Mouse (Mus musculus) adrenal gland, adult (tissue): ENCODE measurements around the gene Cntnap1.

ENCODE experiments used
- DNase-seq, 2 experiments: peaks; one replicate each; pipeline ENCODE4 v3.0.0; 2022 to 2023; ENCODE audit warnings: low spot score in 1 of 2; ENCODE audit not compliant: inconsistent age in 2 of 2

The Cntnap1 gene

DNA sequence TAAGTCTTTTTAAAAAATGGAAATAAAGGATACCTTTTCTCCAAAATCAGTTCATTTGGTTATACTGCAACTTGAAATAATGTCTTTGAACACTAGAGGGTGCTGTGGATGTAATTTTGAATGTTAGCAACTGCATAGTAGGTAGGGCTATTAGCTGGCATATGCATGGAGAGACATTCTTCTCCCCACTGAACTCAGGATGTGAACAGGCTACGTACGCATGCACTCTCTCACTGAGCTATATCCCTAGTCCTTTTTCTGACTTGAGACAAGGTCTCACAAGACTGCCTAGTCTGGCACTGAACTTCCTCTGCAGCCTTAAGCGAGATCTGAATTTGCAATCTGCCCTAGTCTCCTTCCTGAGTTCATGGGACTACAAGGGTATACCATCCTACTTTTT lies 41.6 kb downstream of the Cntnap1 start:
- peak in 1 of 2 experiments; percentile 88 for DNase-seq

- no peak for DNase-seq
Observed at GRCm38 (mm10) chr11:101216936-101217335, 46.6 kb downstream of the Cntnap1 start.

DNA sequence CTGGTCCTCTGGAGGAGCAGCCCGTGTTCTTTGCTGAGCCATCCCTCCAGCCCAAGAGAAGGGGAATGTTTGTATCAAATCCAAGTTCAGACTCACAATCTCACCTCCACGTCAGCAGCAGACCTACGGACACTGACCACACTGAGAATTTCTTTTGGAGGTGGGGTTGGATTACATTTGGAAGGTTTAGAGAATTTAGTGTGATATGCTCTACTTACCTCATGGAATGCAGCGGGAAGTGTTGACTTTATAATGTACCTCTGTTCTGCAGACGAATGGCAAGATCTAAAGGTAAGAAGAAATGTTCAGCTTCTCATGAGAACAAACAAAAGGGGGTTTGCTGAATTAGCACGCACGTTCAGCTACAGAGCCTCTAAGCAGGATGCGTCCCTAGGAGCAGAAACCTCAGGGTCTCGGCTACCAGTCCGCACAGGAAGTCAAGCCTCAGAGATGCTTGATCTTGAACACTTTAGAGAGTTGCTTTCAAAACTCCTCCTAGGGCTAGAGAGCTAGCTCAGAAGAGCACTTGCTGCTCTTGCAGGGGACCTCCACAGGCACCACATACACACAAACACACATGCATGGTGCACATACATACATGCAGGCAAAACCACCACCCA lies 48.2 kb downstream of the Cntnap1 start:
- DNase-seq = no peak

GRCm38 (mm10) chr11:101220853-101221252 lies 50.5 kb downstream of the Cntnap1 start:
- no peak for DNase-seq

- peak in 1 of 2 experiments; percentile 37 for DNase-seq
Observed at GRCm38 (mm10) chr11:101221306-101221986, 51.1 kb downstream of the Cntnap1 start.

DNA sequence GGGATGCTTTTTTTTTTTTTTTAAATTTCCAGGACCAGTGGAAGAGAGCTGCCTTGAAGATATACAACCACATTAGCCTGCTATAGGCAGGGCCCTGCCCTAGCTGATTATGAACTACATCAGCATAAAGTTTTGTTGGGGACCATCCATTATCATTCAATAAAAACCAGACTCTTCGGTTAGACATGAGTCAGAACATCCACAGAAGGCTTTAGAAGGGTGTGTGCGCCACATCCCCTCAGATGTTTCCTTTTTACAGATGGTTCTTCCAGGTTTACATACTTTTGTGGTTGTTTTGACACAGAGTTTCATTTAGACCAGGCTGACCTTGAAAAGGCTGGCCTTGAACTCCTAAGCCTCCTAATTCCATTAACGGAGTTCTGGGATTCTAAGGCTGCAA lies 54.0 kb downstream of the Cntnap1 start:
- DNase-seq = no peak

DNA sequence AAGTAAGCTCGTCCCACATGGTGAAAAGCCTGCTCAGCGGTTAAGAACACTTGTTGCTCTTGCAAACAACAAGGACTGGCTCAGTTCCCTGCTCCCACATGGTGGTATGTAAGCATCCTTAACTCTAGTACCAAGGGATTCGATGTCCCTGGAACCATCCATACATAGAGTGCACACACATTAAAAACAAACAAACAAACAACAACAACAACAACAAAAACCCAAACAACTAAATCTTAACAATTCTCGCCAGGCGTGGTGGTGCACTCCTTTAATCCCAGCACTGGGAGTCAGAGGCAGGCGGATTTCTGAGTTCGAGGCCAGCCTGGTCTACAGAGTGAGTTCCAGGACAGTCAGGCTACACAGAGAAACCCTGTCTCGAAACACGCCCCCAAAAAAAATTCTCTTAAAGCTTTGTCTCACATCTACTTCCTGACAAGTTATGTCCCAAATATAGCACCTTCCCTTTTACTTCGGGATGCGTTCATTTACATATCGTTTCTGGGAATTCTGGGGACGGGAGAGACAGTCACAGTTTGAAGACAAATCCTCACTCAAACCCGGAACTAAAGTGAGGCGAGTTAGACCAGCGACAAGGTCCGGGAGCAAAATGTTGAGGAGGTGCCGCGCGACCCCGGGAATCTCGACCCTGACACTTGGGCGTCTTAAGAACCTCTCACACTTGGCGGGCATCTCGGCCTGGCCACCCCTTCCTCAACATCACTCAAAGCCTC lies 55.2 kb downstream of the Cntnap1 start:
- peak in 1 of 2 experiments; percentile 31 for DNase-seq

DNA sequence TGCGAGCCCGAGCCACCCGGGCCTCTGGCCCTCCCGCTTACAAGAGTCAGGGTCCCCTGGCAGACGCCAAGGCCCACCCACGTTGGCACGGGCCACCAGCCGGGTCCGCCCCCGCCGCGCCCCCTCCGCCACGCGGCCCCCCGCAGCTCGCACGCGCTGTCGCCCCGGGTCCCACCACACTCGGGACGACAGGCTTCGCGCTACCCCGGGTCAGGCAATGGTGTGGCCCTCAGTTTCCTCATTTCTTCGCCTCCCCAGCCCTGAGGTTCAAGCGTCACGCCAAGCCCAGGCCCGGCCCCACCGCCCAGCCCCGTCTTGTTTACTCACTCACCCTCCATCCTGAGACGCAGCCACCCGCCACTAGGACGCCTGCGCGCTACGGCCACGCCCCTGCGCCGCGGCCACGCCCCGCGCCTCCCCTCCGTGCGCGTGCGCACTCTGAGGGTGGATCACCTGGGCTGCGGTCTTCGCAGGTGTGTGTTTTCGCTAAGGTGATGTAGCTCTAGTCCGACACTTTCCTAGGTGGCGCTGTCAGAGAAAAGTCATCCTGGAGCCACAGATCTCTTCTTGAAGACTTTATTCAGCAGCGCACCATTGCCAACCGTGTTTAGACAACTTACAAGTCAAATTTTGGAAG lies 55.9 kb downstream of the Cntnap1 start, which contains the start of gene Ezh1:
Gene Ezh1 (minus strand): TSS at position 399 of the 637 bp plus-strand sequence.
- peak; percentile 91 to 97 for DNase-seq

DNA sequence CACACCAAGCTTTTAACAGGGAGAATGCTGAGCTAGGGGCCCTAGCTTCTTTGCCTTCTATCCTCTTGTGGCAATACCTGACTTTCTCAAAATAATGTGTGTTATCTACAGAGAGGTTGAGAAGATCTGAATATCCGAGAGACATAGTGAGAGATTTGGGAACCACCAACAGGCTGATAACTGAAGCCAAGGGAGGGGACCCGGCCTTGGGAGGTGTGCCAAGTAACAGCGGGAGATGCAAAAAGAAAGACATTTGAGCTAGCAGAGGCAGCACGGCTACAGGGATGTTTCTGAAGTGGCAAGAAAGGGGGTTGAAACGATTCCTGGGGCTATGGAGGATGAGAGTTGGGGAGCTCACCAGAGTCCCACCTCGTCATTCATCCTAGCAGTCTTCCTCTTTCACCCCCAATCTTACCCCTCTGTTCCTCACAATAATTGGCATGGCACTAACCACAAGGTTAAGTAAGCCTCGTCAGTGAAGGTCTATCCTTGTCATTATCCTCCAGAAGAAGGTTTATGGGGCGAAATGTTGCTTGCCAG lies 59.1 kb downstream of the Cntnap1 start:
- DNase-seq = peak; percentile 62 to 81

DNA sequence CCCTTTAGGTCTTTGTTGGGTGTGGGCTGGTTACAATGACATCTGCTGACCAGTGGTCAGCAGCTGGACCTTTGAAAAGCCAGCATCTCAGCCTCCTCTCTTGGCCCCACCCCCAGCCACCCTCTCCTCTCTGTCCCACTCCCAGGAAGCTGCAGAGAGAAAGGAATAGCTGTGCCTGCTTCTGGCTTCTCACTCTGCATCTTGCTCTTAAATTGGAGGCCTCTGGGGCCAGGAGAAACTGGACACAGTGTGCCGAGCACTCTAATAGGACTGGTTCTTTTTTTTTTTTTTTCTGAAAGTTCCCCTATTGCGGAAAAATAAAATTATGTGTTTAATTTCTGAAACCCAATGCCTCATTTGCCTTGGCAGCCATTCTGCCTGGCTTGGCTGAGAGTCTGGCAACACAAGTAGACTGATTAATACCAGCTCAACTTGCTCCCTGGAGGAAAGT lies 59.8 kb downstream of the Cntnap1 start:
- no peak for DNase-seq

GRCm38 (mm10) chr11:101230526-101230925 lies 60.2 kb downstream of the Cntnap1 start:
- no peak for DNase-seq

GRCm38 (mm10) chr11:101230991-101231871 lies 60.9 kb downstream of the Cntnap1 start:
- DNase-seq = peak; percentile 54 to 75

- peak in 1 of 2 experiments; percentile 68 for DNase-seq
Observed at GRCm38 (mm10) chr11:101232010-101232839, 61.9 kb downstream of the Cntnap1 start.

- DNase-seq = no peak
Observed at GRCm38 (mm10) chr11:101233240-101233639, 62.9 kb downstream of the Cntnap1 start.

GRCm38 (mm10) chr11:101234124-101234523 lies 63.8 kb downstream of the Cntnap1 start:
- no peak for DNase-seq

GRCm38 (mm10) chr11:101235429-101235828 lies 65.1 kb downstream of the Cntnap1 start:
- no peak for DNase-seq

- DNase-seq = no peak
Observed at GRCm38 (mm10) chr11:101236782-101237181, 66.5 kb downstream of the Cntnap1 start.

GRCm38 (mm10) chr11:101238071-101238647 lies 67.8 kb downstream of the Cntnap1 start:
- DNase-seq = no peak
